Mouse (Mus musculus): ENCODE measurements around the gene Echdc2. TPM values are rescaled to one million over a fixed set of nuclear protein-coding genes. Genes with fewer than 3 reads are reported as not detected.
"Not testable (repeated sequence)": the region's sequence is repeated elsewhere in the genome, so short reads cannot be mapped to it uniquely, and the experiment has no call there.

Echdc2 gene
- polyA plus RNA-seq, 1 experiment from 2014 or later, result 7.6 TPM

DNA sequence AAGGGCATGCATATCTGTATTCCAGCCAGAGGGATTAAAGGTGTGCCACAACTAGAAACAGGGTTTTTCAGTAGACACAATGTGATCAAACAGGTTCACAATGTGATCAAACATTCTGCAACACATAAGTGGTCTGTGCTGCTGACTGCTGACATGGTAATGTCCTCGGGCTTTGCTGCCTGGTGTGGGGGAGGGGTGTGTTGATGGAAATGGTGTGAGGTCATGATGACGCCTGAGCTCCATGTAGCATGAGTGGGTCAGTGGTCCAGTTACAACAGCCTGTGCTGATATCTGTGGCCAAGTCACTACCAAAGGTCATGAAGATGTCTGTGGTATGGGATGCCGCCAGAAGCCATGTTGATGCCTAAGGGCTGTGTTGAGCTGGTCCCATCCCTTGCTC is 34.8 kb upstream of the Echdc2 start:
- H3K4me1 ChIP-seq (ENCODE audit: control insufficient read depth, insufficient read depth, low read length), result no peaks in the 10 kb centered on the region
- WGBS, result 88% methylated on average over 3 of the region's 3 CpGs
- DNase-seq (no peak), ATAC-seq (ENCODE audit: low FRiP score, low TSS enrichment) (no peak)
- no peak overlapping the region for H3K4me3 ChIP-seq (replicated peaks; ENCODE audit: low read depth, low read length)
- no peak overlapping the region for H3K4me2 ChIP-seq (ENCODE audit: low read length)
- H3K27me3 ChIP-seq (ENCODE audit: control insufficient read depth, insufficient read depth, low read length), result no peaks in the 10 kb centered on the region
- H3K36me3 ChIP-seq (ENCODE audit: control insufficient read depth, insufficient read depth, low read length), result no peaks in the 10 kb centered on the region
- no peak overlapping the region for H3K27ac ChIP-seq (replicated peaks; ENCODE audit: low read depth, low read length)
- H3K9ac ChIP-seq (replicated peaks; ENCODE audit: low read length), result no peak overlapping the region
- H3K9me3 ChIP-seq (ENCODE audit: control insufficient read depth, low read length), result no peaks in the 10 kb centered on the region

GRCm38 (mm10) chr4:108136938-108137337 is 28.3 kb upstream of the Echdc2 start:
- H3K27ac ChIP-seq (replicated peaks; ENCODE audit: low read depth, low read length), result no peak overlapping the region
- no peaks in the 10 kb centered on the region for H3K4me1 ChIP-seq (ENCODE audit: control insufficient read depth, insufficient read depth, low read length)
- no peak overlapping the region for H3K4me3 ChIP-seq (replicated peaks; ENCODE audit: low read depth, low read length)
- H3K9me3 ChIP-seq (ENCODE audit: control insufficient read depth, low read length), result no peaks in the 10 kb centered on the region
- H3K36me3 ChIP-seq (ENCODE audit: control insufficient read depth, insufficient read depth, low read length), result no peaks in the 10 kb centered on the region
- 86% methylated on average over 5 of the region's 5 CpGs for WGBS
- no peak for DNase-seq
- H3K4me2 ChIP-seq (ENCODE audit: low read length), result no peak overlapping the region
- no peak overlapping the region for H3K9ac ChIP-seq (replicated peaks; ENCODE audit: low read length)
- ATAC-seq (ENCODE audit: low FRiP score, low TSS enrichment), result no peak
- H3K27me3 ChIP-seq (ENCODE audit: control insufficient read depth, insufficient read depth, low read length), result no peaks in the 10 kb centered on the region

DNA sequence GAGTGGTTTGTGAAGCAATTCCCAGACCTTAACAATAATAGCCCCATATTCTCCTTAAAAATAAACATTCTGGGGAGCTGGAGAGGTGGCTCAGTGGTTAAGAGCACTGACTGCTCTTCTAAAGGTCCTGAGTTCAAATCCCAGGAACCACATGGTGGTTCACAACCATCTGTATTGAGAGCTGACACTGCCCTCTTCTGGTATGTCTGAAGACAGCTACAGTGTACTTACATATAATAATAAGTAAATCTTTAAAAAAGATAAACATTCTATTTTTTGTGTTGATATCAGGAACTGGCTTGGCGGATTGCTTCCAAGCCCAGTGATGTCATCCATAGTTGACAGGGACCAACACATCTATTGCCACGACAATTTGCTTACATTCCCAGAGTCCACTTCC is 22.1 kb upstream of the Echdc2 start:
- not testable (repeated sequence) for H3K9ac ChIP-seq (replicated peaks; ENCODE audit: low read length); H3K4me1 ChIP-seq (ENCODE audit: control insufficient read depth, insufficient read depth, low read length); H3K4me3 ChIP-seq (replicated peaks; ENCODE audit: low read depth, low read length); H3K27ac ChIP-seq (replicated peaks; ENCODE audit: low read depth, low read length); ATAC-seq (ENCODE audit: low FRiP score, low TSS enrichment); H3K36me3 ChIP-seq (ENCODE audit: control insufficient read depth, insufficient read depth, low read length); DNase-seq; H3K27me3 ChIP-seq (ENCODE audit: control insufficient read depth, insufficient read depth, low read length); H3K4me2 ChIP-seq (ENCODE audit: low read length); H3K9me3 ChIP-seq (ENCODE audit: control insufficient read depth, low read length)
- WGBS, result 92% methylated on average over 2 of the region's 2 CpGs

DNA sequence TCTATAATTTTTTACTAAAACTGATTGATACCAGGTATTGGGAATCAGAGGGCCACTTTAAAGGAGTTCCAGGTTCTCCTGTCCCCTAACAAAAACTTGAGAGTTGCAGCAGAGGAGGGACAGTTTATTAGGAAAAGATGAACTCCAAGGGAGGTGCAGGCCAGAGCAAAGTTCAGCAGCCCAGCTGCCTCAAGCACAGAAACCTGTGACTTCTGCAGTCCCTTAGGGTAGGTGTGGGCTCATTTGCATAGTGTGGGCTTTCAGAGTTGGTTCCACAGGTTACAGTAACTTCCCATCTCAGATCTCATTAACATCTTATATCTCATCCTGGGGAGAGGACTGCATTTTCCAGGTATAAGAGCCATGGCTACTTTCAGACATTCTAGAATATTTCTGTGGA is 21.5 kb upstream of the Echdc2 start:
- H3K9ac ChIP-seq (replicated peaks; ENCODE audit: low read length), result no peak overlapping the region
- H3K4me1 ChIP-seq (ENCODE audit: control insufficient read depth, insufficient read depth, low read length), result no peaks in the 10 kb centered on the region
- H3K36me3 ChIP-seq (ENCODE audit: control insufficient read depth, insufficient read depth, low read length), result no peaks in the 10 kb centered on the region
- H3K27me3 ChIP-seq (ENCODE audit: control insufficient read depth, insufficient read depth, low read length), result no peaks in the 10 kb centered on the region
- no peak for DNase-seq
- no peak for ATAC-seq (ENCODE audit: low FRiP score, low TSS enrichment)
- H3K9me3 ChIP-seq (ENCODE audit: control insufficient read depth, low read length), result no peaks in the 10 kb centered on the region
- no peak overlapping the region for H3K4me3 ChIP-seq (replicated peaks; ENCODE audit: low read depth, low read length)
- no peak overlapping the region for H3K4me2 ChIP-seq (ENCODE audit: low read length)
- no peak overlapping the region for H3K27ac ChIP-seq (replicated peaks; ENCODE audit: low read depth, low read length)

GRCm38 (mm10) chr4:108144880-108145279 is 20.4 kb upstream of the Echdc2 start, which contains the start of gene Scp2:
TSS of gene Scp2 (minus strand) at chr4:108144998.
- Histone ChIP-seq H3K27ac (replicated peaks; ENCODE audit: low read depth, low read length) (no peak within 1 kb of the TSS), H3K36me3 (ENCODE audit: control insufficient read depth, insufficient read depth, low read length) (no peaks in the 10 kb centered on the region), H3K9ac (replicated peaks; ENCODE audit: low read length) (no peak within 1 kb of the TSS), H3K4me1 (ENCODE audit: control insufficient read depth, insufficient read depth, low read length) (no peaks in the 10 kb centered on the region), H3K4me2 (ENCODE audit: low read length) (no peak within 1 kb of the TSS), H3K27me3 (ENCODE audit: control insufficient read depth, insufficient read depth, low read length) (no peaks in the 10 kb centered on the region), H3K4me3 (replicated peaks; ENCODE audit: low read depth, low read length) (no peak within 1 kb of the TSS), H3K9me3 (ENCODE audit: control insufficient read depth, low read length) (no peaks in the 10 kb centered on the region)
- 86% methylated on average over 1 of the region's 1 CpGs for WGBS
- no peak for ATAC-seq (ENCODE audit: low FRiP score, low TSS enrichment)
- DNase-seq, result no peak

DNA sequence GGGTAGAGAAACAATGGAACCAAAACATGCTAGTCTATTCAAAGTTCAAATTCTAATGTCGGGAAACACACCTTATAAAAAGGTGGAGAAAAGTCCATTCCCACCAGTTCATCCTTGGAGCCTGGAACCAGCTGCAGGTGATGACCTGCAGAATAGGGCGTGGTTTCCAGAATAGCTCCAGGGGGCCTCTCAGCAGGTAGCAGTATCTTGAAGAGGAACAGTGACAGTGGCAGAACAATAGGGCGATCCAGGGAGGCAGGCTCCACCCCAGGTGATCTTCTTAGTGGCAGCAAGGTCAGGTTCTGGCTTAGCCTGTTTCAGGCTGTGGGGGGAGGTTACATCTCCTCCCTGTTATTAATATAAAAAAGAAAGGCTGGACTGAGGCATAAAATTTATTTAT is 19.7 kb upstream of the Echdc2 start:
- H3K9me3 ChIP-seq (ENCODE audit: control insufficient read depth, low read length); H3K27me3 ChIP-seq (ENCODE audit: control insufficient read depth, insufficient read depth, low read length); H3K4me1 ChIP-seq (ENCODE audit: control insufficient read depth, insufficient read depth, low read length); H3K36me3 ChIP-seq (ENCODE audit: control insufficient read depth, insufficient read depth, low read length); H3K4me3 ChIP-seq (replicated peaks; ENCODE audit: low read depth, low read length); H3K4me2 ChIP-seq (ENCODE audit: low read length); DNase-seq; H3K27ac ChIP-seq (replicated peaks; ENCODE audit: low read depth, low read length); H3K9ac ChIP-seq (replicated peaks; ENCODE audit: low read length); ATAC-seq (ENCODE audit: low FRiP score, low TSS enrichment): not testable (repeated sequence)
- WGBS, result 31% methylated on average over 3 of the region's 3 CpGs

- DNase-seq; H3K36me3 ChIP-seq (ENCODE audit: control insufficient read depth, insufficient read depth, low read length); H3K9ac ChIP-seq (replicated peaks; ENCODE audit: low read length); H3K9me3 ChIP-seq (ENCODE audit: control insufficient read depth, low read length); ATAC-seq (ENCODE audit: low FRiP score, low TSS enrichment); H3K27ac ChIP-seq (replicated peaks; ENCODE audit: low read depth, low read length); H3K4me3 ChIP-seq (replicated peaks; ENCODE audit: low read depth, low read length); H3K27me3 ChIP-seq (ENCODE audit: control insufficient read depth, insufficient read depth, low read length); H3K4me2 ChIP-seq (ENCODE audit: low read length); H3K4me1 ChIP-seq (ENCODE audit: control insufficient read depth, insufficient read depth, low read length): not testable (repeated sequence)
- 89% methylated on average over 1 of the region's 1 CpGs for WGBS
These were observed 10.1 kb upstream of the Echdc2 start for GRCm38 (mm10) chr4:108155141-108155540.

DNA sequence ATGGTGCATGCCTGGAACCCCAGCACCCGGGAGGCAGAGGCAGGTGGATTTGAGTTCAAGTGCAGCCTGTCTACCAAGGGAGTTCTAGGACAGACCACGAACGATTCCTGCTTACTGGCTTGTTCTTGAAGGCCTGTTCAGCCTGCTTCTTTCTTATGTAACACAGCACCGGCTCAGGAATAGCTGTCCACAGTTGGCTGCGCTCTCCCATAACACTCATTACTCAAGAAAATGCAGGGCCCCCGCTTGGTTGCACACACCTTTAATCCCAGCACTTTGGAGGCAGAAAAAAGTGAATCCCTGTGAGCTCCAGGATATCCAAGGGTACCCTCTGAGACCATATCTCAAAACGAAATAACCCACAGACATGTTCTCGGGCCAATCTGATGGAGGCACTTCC is 3.3 kb upstream of the Echdc2 start:
- WGBS, result 91% methylated on average over 8 of the region's 8 CpGs
- no peak overlapping the region for H3K27ac ChIP-seq (replicated peaks; ENCODE audit: low read depth, low read length)

DNA sequence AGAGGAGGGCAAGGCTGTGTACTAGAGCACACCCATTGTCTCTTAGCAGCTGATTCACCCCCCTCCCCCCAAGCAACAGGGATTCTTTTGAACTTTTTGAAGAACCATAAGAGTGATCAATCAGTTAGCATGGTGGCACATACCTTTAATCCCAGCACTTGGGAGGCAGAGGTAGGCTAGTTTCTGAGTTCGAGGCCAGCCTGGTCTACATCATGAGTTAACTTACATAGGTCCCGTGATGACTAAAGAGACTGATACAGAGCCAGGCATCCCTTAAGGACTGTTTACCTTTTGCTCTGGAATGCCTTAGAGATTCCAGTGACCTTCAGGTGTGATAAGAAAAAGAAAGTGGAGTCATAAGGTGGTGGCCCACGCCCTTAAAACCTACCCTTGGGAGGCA is 1.9 kb upstream of the Echdc2 start:
- Histone ChIP-seq H3K36me3 (ENCODE audit: control insufficient read depth, insufficient read depth, low read length) (no peaks in the 10 kb centered on the region), H3K4me3 (replicated peaks; ENCODE audit: low read depth, low read length) (no peak overlapping the region), H3K4me1 (ENCODE audit: control insufficient read depth, insufficient read depth, low read length) (no peaks in the 10 kb centered on the region; the same call in 1 of the 2 replicates), H3K9me3 (ENCODE audit: control insufficient read depth, low read length) (no peaks in the 10 kb centered on the region), H3K9ac (replicated peaks; ENCODE audit: low read length) (no peak overlapping the region), H3K4me2 (ENCODE audit: low read length) (no peak overlapping the region), H3K27me3 (ENCODE audit: control insufficient read depth, insufficient read depth, low read length) (peaks cover 5% of the 10 kb centered on the region; the same call in 1 of the 2 replicates), H3K27ac (replicated peaks; ENCODE audit: low read depth, low read length) (no peak overlapping the region)
- DNase-seq (no peak), ATAC-seq (ENCODE audit: low FRiP score, low TSS enrichment) (no peak)
- 91% methylated on average over 3 of the region's 3 CpGs for WGBS

More for the DNA sequence above, 3.3 kb upstream of the Echdc2 start:
- peaks cover 5% of the 10 kb centered on the region; the same call in 1 of the 2 replicates for H3K27me3 ChIP-seq (ENCODE audit: control insufficient read depth, insufficient read depth, low read length)
- no peaks in the 10 kb centered on the region for H3K36me3 ChIP-seq (ENCODE audit: control insufficient read depth, insufficient read depth, low read length)
- H3K4me1 ChIP-seq (ENCODE audit: control insufficient read depth, insufficient read depth, low read length), result no peaks in the 10 kb centered on the region; the same call in 1 of the 2 replicates
- no peak overlapping the region for H3K9ac ChIP-seq (replicated peaks; ENCODE audit: low read length)
- H3K4me2 ChIP-seq (ENCODE audit: low read length), result no peak overlapping the region
- no peak for DNase-seq
- H3K9me3 ChIP-seq (ENCODE audit: control insufficient read depth, low read length), result 0 out of 2 replicates have a peak, but pooled peaks cover under 1% of the 10 kb centered on the region
- no peak for ATAC-seq (ENCODE audit: low FRiP score, low TSS enrichment)
- no peak overlapping the region for H3K4me3 ChIP-seq (replicated peaks; ENCODE audit: low read depth, low read length)
